Mouse (Mus musculus): Measurements from ENCODE around the gene Nsd2.

Nsd2 gene

DNA sequence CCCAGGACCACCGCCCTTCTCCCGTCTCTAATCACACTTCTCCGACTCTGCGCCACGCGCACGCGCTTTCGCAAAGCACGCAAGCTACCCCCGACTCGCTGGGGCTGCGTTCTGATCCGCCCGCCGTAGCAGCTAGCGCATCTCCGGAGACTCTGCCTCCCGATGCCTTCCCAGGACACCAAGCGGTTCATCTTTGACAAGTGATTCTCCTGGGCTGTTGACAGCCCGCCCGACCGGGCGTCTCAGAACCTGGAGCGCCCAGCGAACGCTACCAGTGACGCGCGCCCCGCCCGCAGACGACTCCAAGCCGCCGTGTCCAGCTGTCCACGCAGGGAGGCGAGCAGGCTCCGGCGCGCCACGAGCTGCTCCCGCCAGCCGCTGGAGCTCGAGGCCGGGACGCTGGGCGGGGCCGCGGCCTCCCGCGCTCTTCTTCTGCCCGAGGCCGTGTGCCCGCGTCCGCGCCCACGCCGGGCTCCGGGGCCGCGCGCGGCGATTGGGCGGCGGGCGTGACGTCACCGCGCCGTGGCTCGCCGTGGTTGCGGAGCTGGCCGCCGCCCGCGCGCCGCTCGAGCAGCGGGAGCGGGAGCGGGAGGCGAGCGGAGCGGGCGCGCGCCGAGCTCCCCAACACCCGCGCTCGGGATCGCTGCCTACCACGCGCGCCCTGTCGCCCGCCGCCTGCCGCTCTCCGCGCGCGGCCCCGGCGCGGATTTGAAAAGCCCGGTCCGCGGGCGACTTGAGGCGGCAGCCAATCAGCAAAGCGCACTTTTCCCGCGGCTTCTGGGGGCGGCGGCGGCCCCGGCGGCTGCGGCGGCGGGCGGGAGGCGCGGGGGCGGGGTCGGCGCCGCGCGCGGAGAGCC lies at the start of gene Nsd2:
TSS of gene Nsd2 (plus strand) at position 850 of the 857 bp plus-strand sequence.
- DNase-seq (ENCODE audit: low read depth, low spot score) = peak; percentile 80

GRCm38 (mm10) chr5:33777195-33777594 lies 43.3 kb upstream of the Nsd2 start:
- DNase-seq (ENCODE audit: low read depth, low spot score) = no peak

DNA sequence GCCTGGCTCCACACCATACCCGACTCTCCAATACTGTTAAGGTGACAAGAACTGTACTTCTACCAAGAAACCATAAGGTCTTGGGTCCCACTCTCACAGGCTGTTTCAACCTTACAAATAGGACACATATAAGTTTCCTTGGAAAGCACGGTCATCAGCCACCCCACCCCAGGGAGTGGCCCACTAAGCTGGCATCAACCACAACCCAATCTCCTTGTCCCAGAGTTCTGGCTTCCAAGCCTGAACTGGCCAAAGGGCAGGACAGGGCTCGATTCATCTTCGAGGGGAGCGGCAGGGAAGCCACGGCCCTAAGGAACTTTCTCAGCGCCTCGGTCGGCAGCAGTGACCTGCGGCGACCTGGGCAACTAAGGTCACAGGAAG lies 38.6 kb upstream of the Nsd2 start:
- DNase-seq (ENCODE audit: low read depth, low spot score) = no peak

- peak; percentile 97 for DNase-seq (ENCODE audit: low read depth, low spot score)
Observed at GRCm38 (mm10) chr5:33782345-33782998, 38.1 kb upstream of the Nsd2 start, which contains the start of gene Letm1. Letm1 (minus strand) TSS chr5:33782817.

DNA sequence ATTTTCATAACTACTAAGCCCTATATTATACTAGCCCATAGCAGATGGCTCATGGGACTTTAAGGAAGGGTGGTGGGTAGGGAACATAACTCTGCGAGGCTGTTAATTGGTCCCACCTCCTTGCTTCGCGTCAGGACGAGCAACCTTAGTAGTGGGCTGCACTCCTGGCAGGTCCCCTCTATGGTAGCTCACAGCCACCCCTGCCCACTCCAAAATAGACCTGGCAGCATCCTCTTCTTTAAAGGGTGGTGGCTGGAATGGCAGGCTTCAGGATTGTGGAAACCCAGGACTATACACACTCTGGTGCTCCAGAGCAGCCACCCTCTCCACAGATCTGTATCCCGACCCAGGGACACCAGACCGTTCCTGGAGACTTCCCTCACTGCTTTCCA lies 37.5 kb upstream of the Nsd2 start:
- no peak for DNase-seq (ENCODE audit: low read depth, low spot score)

DNA sequence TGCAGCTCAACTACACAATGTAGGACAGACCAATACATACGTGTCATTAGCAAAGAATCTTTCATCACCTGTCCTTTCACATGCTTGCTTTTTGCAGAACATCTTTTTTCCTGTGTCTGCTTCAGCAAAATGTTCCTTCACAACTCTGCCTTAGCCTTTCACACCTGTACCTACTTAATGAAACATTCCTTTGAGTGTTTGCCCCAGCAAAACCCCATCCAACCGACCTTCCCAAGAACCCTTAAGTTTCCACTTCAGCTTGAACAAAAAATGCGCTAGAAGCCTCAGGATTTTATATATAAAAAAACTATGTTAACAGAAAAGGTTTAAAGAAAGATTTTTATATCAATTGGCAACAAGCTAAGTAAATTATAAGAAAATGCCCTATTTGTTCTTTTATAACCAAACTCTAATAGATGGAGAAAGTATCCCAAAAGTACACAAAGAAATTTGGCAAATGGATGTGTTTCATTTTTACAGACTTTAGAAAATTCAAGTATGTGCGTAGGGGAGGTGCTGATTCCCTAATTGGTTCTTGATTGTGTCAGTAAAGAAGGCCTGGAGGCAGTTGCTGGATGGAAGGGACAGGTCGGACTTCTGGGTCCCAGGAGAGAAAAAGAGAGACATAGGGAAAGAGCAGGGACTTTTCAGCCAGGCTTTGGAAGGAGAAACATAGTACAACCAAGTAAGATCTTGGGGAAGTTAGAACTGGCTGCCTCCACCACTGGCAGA lies 28.4 kb upstream of the Nsd2 start:
- no peak for DNase-seq (ENCODE audit: low read depth, low spot score)

- DNase-seq (ENCODE audit: low read depth, low spot score) = peak; percentile 90
Observed at GRCm38 (mm10) chr5:33803337-33803736, 17.2 kb upstream of the Nsd2 start.

DNA sequence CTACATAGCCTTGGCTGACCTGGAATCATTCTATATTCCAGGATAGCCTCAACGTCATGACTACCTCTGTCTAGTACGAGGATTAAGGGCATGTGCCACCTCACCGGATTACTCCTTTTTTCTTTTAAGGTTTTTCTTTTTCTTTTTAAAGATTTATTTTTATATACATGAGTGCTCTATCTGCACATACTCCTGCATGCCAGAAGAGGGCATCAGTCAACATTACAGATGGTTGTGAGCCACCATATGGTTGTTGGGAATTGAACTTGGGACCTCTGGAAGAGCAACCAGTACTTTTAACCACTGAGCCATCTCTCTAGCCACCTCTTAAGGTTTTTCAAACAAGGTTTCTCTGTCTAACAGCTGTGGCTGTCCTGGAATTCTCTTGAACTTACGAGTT lies 9.0 kb upstream of the Nsd2 start:
- no peak for DNase-seq (ENCODE audit: low read depth, low spot score)

- DNase-seq (ENCODE audit: low read depth, low spot score) = no peak
Observed at GRCm38 (mm10) chr5:33816008-33816725, 4.4 kb upstream of the Nsd2 start.

GRCm38 (mm10) chr5:33818104-33818503 lies 2.4 kb upstream of the Nsd2 start:
- no peak for DNase-seq (ENCODE audit: low read depth, low spot score)

- peak; percentile 98 for DNase-seq (ENCODE audit: low read depth, low spot score)
Observed at GRCm38 (mm10) chr5:33819141-33819875, 1.2 kb upstream of the Nsd2 start.

DNA sequence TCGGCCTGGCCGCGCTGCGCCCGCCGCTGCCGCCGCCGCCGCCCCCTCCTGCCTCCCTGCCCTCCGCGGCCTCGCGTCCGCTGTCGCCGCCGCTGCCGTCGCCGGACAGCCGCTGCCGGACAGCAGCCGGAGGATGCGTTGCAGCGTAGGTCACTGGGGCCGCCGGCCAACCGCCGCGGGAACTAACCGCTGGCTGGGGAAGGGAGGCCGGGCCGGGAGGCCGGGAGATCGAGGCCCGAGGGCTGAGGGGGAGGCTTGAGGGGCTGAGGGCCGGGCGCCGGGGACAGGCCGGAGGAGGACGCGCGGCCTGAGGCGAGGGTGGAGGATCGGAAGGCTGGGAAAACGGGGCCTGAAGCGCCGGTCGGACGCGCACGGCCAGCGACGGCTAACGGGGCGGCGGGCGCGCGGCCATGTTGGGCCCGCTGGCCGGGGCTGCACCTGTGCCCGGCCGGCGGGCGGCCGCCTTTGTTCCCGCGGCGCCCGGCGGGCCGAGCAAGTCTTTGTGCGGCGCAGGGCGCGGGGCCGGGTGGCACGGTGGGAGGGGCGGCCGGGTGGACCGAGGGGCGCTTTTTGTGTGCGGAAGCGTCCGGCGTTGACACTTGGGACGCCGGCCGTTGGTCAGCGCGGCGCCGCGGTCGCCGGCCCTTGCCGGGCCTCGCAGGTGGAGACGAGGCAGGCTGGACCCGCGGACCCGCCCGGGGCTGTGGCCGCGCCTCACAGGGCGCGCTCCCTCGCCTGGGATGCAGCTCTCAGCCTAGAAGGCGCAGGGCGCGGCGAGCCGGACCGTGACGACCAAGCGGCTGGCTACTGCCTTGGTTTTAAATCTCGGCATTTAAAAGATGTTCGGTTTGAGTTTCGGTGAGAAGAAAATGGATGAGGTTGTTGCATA lies 452 bp downstream of the Nsd2 start:
- peak; percentile 71 for DNase-seq (ENCODE audit: low read depth, low spot score)

DNA sequence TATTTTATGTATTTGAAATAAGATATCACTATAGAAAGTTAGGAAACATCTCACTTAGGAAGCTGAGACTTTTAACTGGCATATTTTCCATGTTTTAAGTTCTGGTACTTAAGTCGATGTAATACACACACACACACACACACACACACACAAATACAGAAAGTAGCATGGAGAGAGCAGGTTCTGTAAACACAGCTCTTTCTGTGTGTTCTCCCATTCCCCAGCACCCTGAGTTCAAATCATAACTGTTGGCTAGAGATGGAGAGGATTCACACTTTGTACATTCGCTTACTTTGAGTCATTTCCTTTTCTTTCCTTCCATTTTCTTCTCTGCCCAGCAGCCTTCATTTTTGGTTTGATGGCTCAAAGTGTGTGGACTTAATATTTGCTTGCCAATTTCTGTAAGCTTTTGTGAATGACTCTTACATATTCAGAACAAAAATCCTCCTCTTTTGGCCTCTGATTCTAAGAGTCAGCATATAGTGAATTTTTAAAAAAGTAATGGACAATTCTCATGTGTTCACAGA lies 1.4 kb downstream of the Nsd2 start:
- peak; percentile 50 for DNase-seq (ENCODE audit: low read depth, low spot score)

- DNase-seq (ENCODE audit: low read depth, low spot score) = peak; percentile 47
Observed at GRCm38 (mm10) chr5:33822456-33822855, 1.9 kb downstream of the Nsd2 start.

- DNase-seq (ENCODE audit: low read depth, low spot score) = no peak
Observed at GRCm38 (mm10) chr5:33826001-33826400, 5.5 kb downstream of the Nsd2 start.

GRCm38 (mm10) chr5:33828107-33828506 lies 7.6 kb downstream of the Nsd2 start:
- no peak for DNase-seq (ENCODE audit: low read depth, low spot score)

GRCm38 (mm10) chr5:33829958-33830357 lies 9.4 kb downstream of the Nsd2 start:
- no peak for DNase-seq (ENCODE audit: low read depth, low spot score)

DNA sequence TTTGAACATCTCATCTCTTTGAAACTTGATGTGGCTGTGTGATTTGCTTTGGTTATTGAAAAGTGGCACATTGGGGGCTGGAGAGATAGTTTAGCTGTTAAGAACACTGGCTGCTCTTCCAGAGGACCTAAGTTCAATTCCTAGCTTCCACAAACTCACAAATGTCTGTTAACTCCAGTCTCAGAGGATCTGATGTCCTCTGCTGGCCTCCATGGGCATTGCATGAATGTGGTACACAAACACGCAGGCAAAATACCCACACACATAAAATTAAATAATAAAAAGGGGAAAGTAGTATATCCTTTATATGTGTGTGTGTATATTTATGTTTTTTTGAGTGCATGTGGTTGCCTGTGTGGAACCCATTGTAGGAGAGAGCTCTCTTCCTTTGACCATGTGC lies 10.3 kb downstream of the Nsd2 start:
- peak; percentile 63 for DNase-seq (ENCODE audit: low read depth, low spot score)

- DNase-seq (ENCODE audit: low read depth, low spot score) = no peak
Observed at GRCm38 (mm10) chr5:33841331-33841730, 20.8 kb downstream of the Nsd2 start.

DNA sequence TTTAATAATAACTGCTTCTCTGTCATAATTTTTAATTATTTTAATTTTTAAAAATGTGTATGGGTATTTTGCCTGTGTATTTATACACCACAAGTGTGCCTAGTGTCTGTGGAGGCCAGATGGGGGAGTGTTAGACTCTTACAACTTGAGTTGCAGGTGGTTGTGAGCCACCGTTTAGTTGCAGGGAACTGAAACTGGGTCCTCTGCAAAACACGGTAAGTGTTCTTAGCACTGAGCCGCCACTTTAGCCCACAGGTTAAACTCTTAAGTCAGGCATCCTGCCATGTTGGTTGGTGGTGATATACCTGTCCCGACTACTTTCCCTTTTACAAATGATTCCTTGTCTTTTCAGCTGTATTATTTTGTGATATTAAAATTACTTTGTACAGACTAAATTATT lies 22.0 kb downstream of the Nsd2 start:
- DNase-seq (ENCODE audit: low read depth, low spot score) = no peak
